Comparison of ENCODE assay signal across 25 mouse cellular contexts in the genomic region with DNA sequence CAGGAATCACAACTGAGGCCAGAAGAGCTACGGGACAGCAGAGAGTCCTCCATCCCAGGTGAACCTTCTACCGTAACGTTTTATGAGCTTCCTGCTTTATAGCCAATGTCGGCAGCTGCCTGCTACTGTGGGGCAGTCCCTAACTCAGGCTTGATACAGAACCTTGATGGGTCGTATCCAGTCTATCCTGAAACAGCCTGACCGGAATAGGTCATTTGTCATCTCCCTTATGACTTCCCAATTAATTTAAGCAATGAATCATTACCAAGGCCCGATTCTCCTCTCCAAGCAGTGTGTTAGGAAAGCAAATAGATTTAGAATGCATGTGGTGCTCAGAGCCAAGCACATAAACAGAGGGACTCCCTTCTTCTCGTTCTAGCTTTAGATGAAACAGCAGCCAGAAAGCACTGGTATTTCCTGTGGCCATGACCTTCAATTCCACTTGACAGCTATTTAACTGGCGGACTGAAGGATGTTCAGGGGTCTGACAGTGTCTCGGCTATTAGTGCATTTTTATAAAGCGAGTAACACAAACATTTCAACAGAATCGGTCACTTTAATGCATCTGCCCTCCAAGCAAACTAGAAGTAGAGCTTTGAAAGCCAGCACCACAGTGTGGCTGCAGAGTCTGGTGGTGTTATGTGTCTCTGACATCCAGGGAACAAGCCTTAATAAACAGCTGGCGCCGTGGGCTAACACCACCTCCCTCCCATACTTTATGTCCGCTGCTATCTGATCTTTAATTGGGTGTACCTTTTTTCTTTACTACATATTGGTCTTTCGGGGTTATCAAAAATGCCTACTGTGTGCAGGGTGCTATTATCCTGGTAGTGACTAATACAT.
DNase-seq lines count a peak whose midpoint lies in the region; ATAC-seq lines count a peak whose summit lies in the region.
"Had no signal": no experiment of that assay in that cellular context is flagged by ENCODE, and none has a peak within 500 bp of the region (broad histone marks: within the 10 kb centered on the region; RNA-seq: fewer than 3 reads in every experiment).

No protein-coding gene starts in this region.

- no peak overlapping the region for H3K27ac ChIP-seq in heart, embryonic 12.5 days (ENCODE audit: poor library complexity, severe bottlenecking)
- no peak overlapping the region for H3K27ac ChIP-seq in limb, embryonic 12.5 days
- H3K27ac ChIP-seq in limb, embryonic 10.5 days: no peak overlapping the region
- H3K27ac ChIP-seq in stomach, embryonic 15.5 days: no peak overlapping the region
- no peak overlapping the region for H3K27ac ChIP-seq in forebrain, embryonic 13.5 days
- H3K27ac ChIP-seq: embryonic facial prominence, embryonic 13.5 days; forebrain, embryonic 12.5 days; gastrocnemius, adult 2 months; intestine, embryonic 15.5 days; liver, embryonic 13.5 days; midbrain, embryonic 10.5 days; neural tube, embryonic 15.5 days had no signal

- WGBS in heart, embryonic 12.5 days: 64% methylated on average over 16 of the region's 16 CpGs
- 42% methylated on average over 16 of the region's 16 CpGs for WGBS in limb, embryonic 12.5 days
- WGBS in limb, embryonic 10.5 days: 61% methylated on average over 16 of the region's 16 CpGs
- 31% methylated on average over 16 of the region's 16 CpGs for WGBS in stomach, embryonic 15.5 days
- 86% methylated on average over 16 of the region's 16 CpGs for WGBS in forebrain, embryonic 13.5 days

- DNase-seq in heart, adult 11 months: peak; percentile 64
- DNase-seq in limb, embryonic 10.5 days (ENCODE audit: low spot score): no peak
- DNase-seq in lung, postnatal 10 days: peak; percentile 10
- no peak for DNase-seq in lung, adult 18-20 months
- DNase-seq: adrenal gland, postnatal 10 days; cerebellum, adult 18-20 months; cerebellum, postnatal 36 days; embryo, embryonic 11 days; gastrocnemius, adult 2 months; heart, postnatal 4 days; left cerebral cortex, postnatal 4 days; liver, embryonic 13.5 days; right cerebral cortex, adult 18-20 months; right cerebral cortex, postnatal 4 days had no signal

- H3K4me2 ChIP-seq in heart, embryonic 12.5 days: no peak overlapping the region
- peak overlapping the region; percentile 37 for H3K4me2 ChIP-seq in limb, embryonic 12.5 days
- H3K4me2 ChIP-seq in stomach, embryonic 15.5 days: no peak overlapping the region
- no peak overlapping the region for H3K4me2 ChIP-seq in forebrain, embryonic 13.5 days
- H3K4me2 ChIP-seq: embryonic facial prominence, embryonic 13.5 days; forebrain, embryonic 12.5 days; intestine, embryonic 15.5 days; liver, embryonic 13.5 days; neural tube, embryonic 15.5 days had no signal

- H3K4me3 ChIP-seq in heart, embryonic 12.5 days: no peak overlapping the region
- no peak overlapping the region for H3K4me3 ChIP-seq in limb, embryonic 12.5 days (replicated peaks)
- no peak overlapping the region for H3K4me3 ChIP-seq in limb, embryonic 10.5 days
- no peak overlapping the region for H3K4me3 ChIP-seq in stomach, embryonic 15.5 days (replicated peaks)
- H3K4me3 ChIP-seq in forebrain, embryonic 13.5 days: no peak overlapping the region
- H3K4me3 ChIP-seq: embryonic facial prominence, embryonic 13.5 days; erythroblast, embryonic 14.5 days; forebrain, embryonic 12.5 days; gastrocnemius, adult 2 months; intestine, embryonic 15.5 days; liver, embryonic 13.5 days; midbrain, embryonic 10.5 days; neural tube, embryonic 15.5 days had no signal

- ATAC-seq in heart, embryonic 12.5 days (ENCODE audit: insufficient number of reproducible peaks, low FRiP score): no peak
- no peak for ATAC-seq in limb, embryonic 12.5 days (ENCODE audit: insufficient number of reproducible peaks, insufficient read depth, low FRiP score, low TSS enrichment, low read depth)
- peak; percentile 31; the same call in 1 of the 2 replicates for ATAC-seq in stomach, embryonic 15.5 days (ENCODE audit: insufficient read depth, low FRiP score, low read depth)
- ATAC-seq in forebrain, embryonic 13.5 days: no peak
- ATAC-seq: hindbrain, embryonic 16.5 days; intestine, embryonic 15.5 days had no signal

- no peaks in the 10 kb centered on the region for H3K9me3 ChIP-seq in heart, embryonic 12.5 days (replicated peaks)
- H3K9me3 ChIP-seq in limb, embryonic 12.5 days: no peaks in the 10 kb centered on the region
- H3K9me3 ChIP-seq in limb, embryonic 10.5 days (replicated peaks): no peaks in the 10 kb centered on the region
- H3K9me3 ChIP-seq in stomach, embryonic 15.5 days: no peaks in the 10 kb centered on the region
- H3K9me3 ChIP-seq in forebrain, embryonic 13.5 days (replicated peaks): no peaks in the 10 kb centered on the region
- H3K9me3 ChIP-seq: embryonic facial prominence, embryonic 13.5 days; forebrain, embryonic 12.5 days; intestine, embryonic 15.5 days; liver, embryonic 13.5 days; midbrain, embryonic 10.5 days; neural tube, embryonic 15.5 days had no signal

- 0 out of 2 replicates have a peak, but pooled peaks cover 6% of the 10 kb centered on the region for H3K4me1 ChIP-seq in heart, embryonic 12.5 days (replicated peaks)
- peaks cover 11% of the 10 kb centered on the region for H3K4me1 ChIP-seq in limb, embryonic 12.5 days (replicated peaks)
- H3K4me1 ChIP-seq in limb, embryonic 10.5 days: peaks cover 21% of the 10 kb centered on the region
- no peaks in the 10 kb centered on the region for H3K4me1 ChIP-seq in stomach, embryonic 15.5 days
- peaks cover 7% of the 10 kb centered on the region for H3K4me1 ChIP-seq in forebrain, embryonic 13.5 days
- H3K4me1 ChIP-seq: embryonic facial prominence, embryonic 13.5 days; neural tube, embryonic 15.5 days had no signal

- no peaks in the 10 kb centered on the region for H3K36me3 ChIP-seq in heart, embryonic 12.5 days
- H3K36me3 ChIP-seq in limb, embryonic 12.5 days: no peaks in the 10 kb centered on the region
- no peaks in the 10 kb centered on the region for H3K36me3 ChIP-seq in limb, embryonic 10.5 days
- H3K36me3 ChIP-seq in stomach, embryonic 15.5 days: no peaks in the 10 kb centered on the region
- H3K36me3 ChIP-seq in forebrain, embryonic 13.5 days (ENCODE audit: poor library complexity, severe bottlenecking): no peaks in the 10 kb centered on the region
- H3K36me3 ChIP-seq: embryonic facial prominence, embryonic 13.5 days; forebrain, embryonic 12.5 days; intestine, embryonic 15.5 days; liver, embryonic 13.5 days; midbrain, embryonic 10.5 days; neural tube, embryonic 15.5 days had no signal

- H3K9ac ChIP-seq in heart, embryonic 12.5 days: no peak overlapping the region
- H3K9ac ChIP-seq in limb, embryonic 12.5 days (replicated peaks): no peak overlapping the region; the same call in 1 of the 2 replicates
- H3K9ac ChIP-seq in stomach, embryonic 15.5 days: no peak overlapping the region
- H3K9ac ChIP-seq in forebrain, embryonic 13.5 days: no peak overlapping the region
- H3K9ac ChIP-seq: embryonic facial prominence, embryonic 13.5 days; forebrain, embryonic 12.5 days; intestine, embryonic 15.5 days; liver, embryonic 13.5 days; neural tube, embryonic 15.5 days had no signal

- no peaks in the 10 kb centered on the region for H3K27me3 ChIP-seq in heart, embryonic 12.5 days (replicated peaks)
- 0 out of 2 replicates have a peak, but pooled peaks cover 3% of the 10 kb centered on the region for H3K27me3 ChIP-seq in limb, embryonic 12.5 days
- H3K27me3 ChIP-seq in limb, embryonic 10.5 days (ENCODE audit: low read depth, poor library complexity, severe bottlenecking): no peaks in the 10 kb centered on the region
- H3K27me3 ChIP-seq in stomach, embryonic 15.5 days (replicated peaks): no peaks in the 10 kb centered on the region
- H3K27me3 ChIP-seq in forebrain, embryonic 13.5 days: 0 out of 2 replicates have a peak, but pooled peaks cover 7% of the 10 kb centered on the region
- H3K27me3 ChIP-seq: embryonic facial prominence, embryonic 13.5 days; intestine, embryonic 15.5 days; liver, embryonic 13.5 days; neural tube, embryonic 15.5 days had no signal

Comparison
In these comparisons a context has a peak if more than half of its experiments do, and no peak if none do; other contexts are left out.
1. DNase-seq: peak in heart, adult 11 months (single experiment) and lung, postnatal 10 days (single experiment); none in limb, embryonic 10.5 days (single experiment) and lung, adult 18-20 months (0 of 2).